Mouse (Mus musculus) mouse trophoblast stem cell (cell line): ENCODE measurements around the gene Chac2.
"Not testable (repeated sequence)": the region's sequence is repeated elsewhere in the genome, so short reads cannot be mapped to it uniquely, and the experiment has no call there.

Source experiments
- in situ Hi-C, 2 experiments: fragments of 300-500 bp; cut with MseI, MboI; formaldehyde crosslinking; loops; 2 replicates in 1 of 2; 3 replicates in 1 of 2; pipeline ENCODE4 v1.15.1; 2025

The Chac2 gene

DNA sequence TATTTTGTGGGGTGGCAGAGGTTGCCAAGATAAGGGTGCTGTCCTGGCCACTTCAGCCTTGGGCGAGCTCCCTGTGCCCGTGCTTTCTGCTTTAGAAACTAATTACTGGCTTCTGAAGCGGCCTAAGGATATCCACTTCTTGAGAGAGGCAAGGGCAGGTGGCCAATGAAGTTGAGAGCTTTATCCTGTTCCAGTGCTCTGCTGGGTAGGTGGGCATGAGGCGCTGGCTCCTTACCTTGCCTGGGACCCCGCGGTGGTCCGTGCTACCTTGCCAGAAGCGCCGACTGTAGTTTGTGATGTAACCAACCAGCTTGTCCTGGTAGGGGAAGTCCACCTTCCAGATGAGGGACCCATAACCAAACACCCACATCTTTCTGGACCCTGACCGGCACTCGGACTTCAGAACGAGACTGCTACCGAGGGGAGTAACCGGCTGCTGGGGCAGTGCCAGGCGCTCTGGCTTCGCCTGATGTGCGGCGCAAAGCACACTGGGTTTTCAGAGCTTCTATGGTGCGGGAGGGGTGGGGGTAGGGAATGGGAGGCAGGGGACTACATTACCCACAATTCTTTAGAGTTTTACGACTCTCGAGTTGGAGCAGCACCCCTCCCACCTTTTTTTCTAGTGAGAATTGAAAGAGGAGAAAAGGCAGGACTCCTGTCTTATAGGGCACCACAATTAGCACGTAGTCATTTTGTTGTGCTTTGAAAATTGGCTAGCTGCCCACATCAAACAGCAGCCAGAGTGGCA lies at the start of gene Chac2:
Chac2 (minus strand) TSS at position 474 of the 748 bp plus-strand sequence.
- in situ Hi-C loops = no loop called here

DNA sequence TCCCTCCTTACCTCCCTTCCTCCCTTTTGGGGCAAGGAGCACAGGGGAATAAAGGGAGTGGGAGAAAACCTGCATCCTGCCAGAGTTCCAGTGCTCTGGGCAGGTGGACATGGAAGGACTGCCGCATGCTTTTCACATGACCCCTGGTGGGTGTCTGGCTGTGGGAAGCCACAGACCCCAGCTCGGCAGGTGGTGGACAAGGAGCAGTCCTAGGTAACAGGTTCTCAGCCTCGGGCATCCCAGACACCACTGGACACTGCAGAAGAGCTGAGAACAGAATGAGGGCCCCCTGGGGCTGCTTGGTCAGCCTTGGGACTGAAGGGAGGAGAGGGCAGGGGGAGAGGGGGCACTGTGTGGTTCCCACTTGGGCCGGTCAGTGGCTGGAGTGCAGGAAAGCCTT lies 48.8 kb upstream of the Chac2 start:
- in situ Hi-C loops = no loop called here

DNA sequence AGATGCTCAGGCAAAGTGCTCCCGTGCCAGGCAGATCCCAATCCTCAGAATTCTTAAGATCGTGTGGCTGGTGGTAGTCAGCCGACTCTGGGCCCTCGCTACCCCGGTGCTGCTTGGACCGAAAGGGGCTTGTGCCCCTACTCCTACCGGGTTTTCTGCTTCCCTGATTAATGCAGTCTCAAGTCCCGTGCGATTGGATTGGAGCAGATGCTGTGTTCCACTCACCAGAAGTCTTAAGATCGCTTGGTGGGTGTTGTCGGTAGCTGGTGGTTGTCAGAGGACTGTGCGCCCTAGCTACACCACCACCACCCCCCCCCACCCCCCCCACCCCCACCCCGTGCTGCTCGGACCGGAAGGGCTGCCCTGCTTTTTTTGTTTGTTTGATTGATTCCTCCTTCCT lies 31.3 kb upstream of the Chac2 start:
- in situ Hi-C loops = not testable (repeated sequence)

DNA sequence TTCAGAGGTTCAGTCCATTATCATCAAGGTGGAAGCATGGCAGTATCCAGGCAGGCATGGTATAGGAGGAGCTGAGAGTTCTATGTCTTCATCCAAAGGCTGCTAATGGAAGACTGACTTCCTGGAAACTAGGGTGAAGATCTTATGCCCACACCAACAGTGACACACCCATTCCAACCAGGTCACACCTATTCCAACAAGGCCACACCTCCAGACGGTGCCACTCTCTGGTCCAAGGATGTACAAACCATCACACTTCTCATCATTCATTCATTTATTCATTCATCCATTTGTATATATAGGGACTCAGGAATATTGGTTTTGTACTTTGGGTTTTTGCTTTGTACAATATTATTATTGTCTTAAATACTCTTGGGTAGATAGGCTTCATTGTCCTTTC lies 23.5 kb upstream of the Chac2 start:
- in situ Hi-C loops = not testable (repeated sequence)

DNA sequence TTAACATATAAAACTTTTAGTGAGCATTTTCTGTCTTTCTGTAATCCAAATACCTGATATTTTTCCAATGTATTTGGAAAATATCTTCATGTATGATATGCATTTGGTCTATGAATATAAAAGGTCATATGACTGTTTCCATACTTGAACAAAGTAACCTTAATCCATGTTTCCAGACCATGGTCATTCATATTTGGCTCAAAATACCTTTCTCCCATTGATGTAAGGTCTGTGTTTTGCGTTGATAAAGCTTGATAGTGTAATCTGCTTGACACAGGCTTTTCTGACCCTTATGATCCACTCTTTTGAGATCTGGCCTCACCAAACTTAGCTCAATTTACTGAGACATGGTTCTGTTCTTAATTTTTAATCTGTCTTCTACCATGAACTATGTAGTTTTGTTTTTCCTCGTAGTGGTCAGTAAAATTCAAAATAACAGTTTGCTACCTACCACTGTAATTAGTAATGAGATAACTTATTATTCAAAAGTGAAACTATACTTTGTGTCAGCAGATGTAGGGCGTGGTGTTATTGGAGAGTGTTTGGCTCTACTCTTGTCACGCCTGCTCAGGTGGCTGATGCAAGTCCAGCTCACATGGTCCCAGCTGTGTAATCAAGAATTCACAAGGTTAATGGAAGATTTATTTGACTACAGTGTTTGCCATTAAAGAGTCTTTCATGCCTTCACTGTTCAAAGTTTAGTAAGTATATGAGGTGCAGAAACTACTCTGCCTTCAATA lies 15.2 kb upstream of the Chac2 start:
- in situ Hi-C loops = no loop called here

DNA sequence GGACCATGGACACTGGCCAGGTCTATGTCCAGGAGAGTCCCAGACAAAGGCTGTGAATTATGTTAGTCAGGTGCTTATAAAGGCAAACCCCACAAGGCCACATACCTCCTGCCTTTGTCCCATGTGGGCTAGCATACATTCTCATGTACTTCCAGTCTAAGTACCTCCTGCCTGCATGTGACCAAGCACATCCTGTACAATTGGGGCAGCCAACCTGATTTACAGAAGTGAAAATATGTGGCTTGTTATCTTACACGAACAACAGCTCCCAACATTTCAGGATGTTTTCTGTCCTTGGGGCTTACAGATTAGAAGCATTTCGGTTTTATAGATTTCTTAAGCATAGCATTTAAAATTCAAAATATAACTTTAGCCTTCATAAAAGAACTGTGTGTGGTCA lies 13.9 kb upstream of the Chac2 start:
- in situ Hi-C loops = no loop called here

DNA sequence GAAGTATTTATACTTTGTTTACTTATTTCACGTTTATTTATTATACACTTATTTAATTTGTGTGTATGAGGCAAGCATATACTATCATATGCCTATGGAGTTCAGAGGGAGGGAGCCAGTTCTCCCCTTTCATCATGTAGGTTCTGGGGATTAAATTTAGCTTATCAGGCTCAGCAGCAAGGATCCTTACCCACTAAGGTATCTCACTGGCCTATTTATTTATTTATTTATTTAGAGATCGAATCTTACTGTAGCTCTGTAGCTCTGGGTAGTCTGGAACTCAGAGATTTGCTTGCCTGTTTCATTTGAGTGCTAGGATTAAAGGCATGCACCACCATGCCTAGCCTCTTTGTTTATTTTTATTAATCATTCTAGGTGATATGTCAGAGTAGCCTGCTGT lies 12.6 kb upstream of the Chac2 start:
- in situ Hi-C loops = no loop called here

DNA sequence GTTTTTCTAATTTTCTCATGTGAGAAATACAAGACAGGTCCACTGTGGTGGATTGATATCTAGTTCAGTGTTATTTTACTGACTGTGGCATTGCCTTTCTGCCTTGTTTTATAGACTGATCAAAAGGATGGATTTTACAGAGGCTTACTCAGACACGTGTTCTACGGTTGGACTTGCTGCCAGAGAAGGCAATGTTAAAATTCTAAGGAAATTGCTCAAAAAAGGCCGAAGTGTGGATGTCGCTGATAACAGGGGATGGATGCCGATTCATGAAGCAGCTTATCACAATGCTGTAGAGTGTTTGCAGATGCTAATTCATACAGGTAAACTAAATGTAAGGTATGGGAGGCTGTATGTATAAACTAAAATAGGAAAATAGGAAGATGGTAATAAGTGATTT lies 12.0 kb upstream of the Chac2 start:
- in situ Hi-C loops = no loop called here

DNA sequence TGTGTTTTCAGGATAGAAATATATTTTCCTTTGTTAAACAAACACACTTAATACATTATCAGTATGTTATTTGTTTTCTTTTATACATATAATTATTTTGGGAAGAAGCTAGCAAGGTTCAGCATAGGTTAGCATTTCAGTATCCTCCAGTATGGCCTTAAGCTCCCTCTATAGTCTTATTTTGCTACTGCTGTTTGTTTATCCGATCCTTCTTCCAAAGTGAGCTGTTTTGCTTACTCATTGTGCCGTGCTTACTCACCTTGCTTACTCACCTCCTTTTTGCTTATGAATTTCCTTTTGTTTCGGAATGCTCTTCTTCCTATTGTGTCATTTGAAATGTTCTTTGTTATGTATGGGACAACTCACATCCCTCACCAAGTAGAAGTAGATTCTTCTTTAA lies 10.5 kb upstream of the Chac2 start:
- in situ Hi-C loops = no loop called here

DNA sequence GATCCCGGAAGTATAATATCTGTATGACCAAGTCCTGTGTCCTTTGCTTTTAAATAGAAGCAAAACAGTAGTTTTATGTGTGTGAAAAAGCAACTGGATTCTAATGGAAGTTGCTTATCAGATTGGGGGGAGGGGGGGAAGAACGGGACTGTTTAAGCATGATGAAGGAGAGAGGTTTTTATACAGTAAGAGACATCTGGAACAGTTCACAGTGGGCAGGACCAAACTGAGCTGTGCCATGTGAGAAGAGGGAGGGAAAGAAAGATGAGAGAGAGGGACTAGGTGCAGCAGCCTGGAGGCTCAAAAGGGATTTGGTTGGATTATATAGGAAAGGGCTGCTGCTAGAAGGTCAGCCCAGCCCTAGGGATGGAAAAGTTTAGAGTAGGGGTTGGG lies 471 bp upstream of the Chac2 start:
- in situ Hi-C loops = no loop called here

DNA sequence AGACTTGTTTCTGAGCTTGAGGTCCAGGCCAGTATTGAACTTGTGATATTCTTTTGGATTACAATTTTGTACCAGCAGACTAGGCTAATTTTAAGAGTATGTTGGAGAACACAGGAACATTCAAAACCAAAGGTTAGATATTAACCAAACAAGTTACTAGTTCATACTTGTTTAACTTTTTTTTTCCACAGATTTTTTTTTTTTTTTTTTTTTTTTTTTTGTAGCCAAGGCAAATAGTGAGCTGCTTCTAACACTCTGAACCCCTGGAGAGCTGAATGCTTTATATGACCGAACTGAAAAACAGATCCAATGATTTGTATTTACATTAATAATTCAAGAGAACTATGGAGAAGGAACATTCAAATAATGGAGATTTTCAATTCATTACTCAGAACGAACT lies 913 bp downstream of the Chac2 start:
- in situ Hi-C loops = no loop called here

DNA sequence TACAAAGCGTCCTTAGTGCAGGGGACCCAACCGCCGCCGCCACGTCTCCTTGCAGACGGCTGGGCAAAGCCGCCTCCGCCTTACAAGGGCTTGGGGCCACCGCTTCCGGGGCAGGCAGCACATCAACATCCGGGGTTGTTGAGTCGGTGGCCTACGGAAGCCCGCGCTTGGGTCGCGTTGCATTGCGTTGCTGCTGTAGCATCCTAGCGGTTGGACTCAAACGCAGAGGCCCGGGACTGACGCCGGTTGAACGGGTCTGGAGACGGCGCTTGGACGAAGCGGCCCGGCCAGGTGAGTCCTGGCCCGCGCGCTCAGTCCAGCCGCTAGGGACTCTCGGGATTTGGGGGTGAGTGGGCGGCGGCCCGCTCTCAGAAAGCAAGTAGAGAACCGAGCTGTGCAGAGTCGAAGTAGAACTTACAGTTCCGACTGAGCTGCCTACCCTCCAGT lies 31.8 kb downstream of the Chac2 start, which contains the start of gene Erlec1:
Erlec1 (minus strand) TSS at position 57 of the 447 bp plus-strand sequence.
- in situ Hi-C loops = no loop called here

DNA sequence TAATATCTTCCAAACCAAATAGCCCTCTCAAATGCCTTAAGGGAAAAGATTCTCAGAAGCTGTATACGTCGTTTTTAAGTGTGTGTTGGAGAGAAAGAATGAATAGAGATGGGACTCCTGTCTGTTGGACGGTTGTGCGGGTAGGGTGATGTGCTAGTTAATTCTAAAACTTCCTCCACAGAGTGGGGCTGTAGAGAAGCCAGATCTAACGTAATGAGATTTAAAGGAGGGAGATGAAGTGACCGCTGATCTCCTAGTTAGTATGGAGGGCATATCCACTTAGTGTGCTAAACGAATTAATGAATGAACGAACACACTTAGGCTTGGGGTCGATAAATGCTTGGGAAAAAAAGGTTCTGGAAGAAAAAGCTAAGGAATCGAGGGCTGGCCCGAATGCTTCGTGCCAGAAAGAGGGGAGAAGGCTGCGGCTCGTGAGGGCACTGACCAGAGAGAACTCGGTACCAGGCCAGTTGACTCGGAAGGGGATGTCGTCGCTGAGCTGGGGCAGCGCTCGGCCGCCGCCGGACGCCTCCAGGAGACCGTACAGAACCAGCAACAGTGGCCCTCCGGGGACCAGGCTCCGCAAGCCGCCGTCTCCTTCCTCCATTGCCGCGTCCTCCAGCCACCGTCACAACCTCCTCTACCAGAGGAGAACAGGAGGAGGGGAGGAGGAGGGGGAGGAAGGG lies 32.5 kb downstream of the Chac2 start:
- in situ Hi-C loops = no loop called here

DNA sequence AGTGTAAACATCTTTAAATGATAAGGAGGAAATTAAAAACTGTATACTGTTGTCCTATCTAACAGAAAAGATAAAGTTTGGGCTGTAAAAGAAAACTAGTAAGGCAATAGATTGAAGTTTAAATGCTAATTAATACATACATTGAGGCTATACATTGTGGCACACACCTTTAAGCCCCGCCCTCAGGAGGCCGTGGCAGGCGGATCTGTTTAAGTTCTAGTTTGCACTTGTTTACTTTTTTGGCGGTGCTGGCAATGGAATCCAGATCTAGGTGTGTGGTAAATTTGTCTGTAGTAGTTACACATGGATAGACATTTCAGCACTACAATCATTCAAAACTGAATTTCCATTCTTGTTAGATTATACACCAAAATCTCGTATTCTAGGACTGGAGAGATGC lies 33.3 kb downstream of the Chac2 start:
- in situ Hi-C loops = no loop called here

DNA sequence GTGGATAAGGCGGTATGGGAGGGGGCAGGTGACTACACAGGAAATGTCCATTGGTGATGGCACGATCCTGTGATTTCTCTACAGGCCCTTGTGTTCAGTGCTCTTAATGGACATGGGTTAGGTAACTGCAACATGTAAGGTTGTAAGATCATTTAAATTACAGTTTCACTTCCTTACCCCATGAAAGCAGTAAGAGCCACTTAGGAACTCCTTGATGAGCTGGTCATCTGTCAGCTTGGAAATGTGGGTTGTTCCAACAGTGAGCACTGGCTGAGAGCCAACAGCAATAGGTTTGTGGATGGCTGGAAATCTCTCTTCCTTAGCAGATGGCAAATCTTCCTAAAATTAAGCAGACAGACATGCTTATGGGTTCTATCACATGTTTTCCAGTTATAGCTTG lies 42.6 kb downstream of the Chac2 start:
- in situ Hi-C loops = no loop called here

DNA sequence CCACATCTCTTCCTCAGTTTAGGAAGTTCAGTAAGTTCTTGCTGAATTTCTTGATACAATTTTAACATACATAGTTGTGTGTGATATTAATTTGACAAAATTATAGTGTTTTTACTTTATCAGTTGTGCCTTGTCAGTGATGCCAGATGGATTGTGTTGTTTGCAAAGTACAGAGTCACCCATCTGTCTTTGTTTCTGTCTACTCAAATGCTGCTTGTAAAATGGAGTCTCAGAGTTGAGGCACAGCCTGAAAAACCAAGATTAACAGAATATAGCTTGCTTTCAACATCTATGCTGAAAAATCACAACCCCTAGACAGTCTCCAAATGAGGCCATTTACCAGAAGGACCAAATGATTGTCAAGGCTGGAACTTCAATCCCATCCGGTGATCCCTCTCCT lies 57.7 kb downstream of the Chac2 start:
- in situ Hi-C loops = no loop called here

DNA sequence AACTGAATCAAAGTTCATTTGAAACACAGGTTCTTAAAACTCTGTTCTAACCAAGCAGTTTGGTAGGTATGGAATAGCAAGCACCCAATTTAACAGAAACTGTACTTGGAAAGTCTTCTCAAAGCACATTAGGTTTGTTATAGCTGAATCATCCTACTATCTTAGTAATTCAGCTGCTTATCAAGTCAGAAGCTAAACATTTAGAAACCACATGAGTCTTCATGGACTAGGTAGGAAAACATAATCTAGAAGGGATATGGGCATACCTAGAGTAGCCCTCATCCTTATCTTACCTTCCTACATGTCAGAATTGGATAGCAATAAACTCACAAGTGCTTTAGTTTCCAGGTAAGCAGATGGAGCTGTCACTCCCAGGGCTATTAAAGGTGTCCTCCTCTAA lies 58.1 kb downstream of the Chac2 start:
- in situ Hi-C loops = no loop called here
